Mouse (Mus musculus): ENCODE measurements around the gene Scel. TPM values are rescaled to one million over a fixed set of nuclear protein-coding genes. Genes with fewer than 3 reads are reported as not detected.

Gene Scel
- total RNA-seq, 2 experiments from 2014 or later: 0.18 TPM; not detected in 1

GRCm38 (mm10) chr14:103513473-103513811, 300 bp downstream of the Scel start:
- DNase-seq: no peak

- DNase-seq: no peak
Measured at GRCm38 (mm10) chr14:103515419-103515818, 2.3 kb downstream of the Scel start.

- no peak for DNase-seq
Measured at GRCm38 (mm10) chr14:103526286-103526685, 13.1 kb downstream of the Scel start.

GRCm38 (mm10) chr14:103529733-103530367, 16.7 kb downstream of the Scel start:
- no peak for DNase-seq

GRCm38 (mm10) chr14:103531722-103532341, 18.7 kb downstream of the Scel start:
- DNase-seq: no peak

- DNase-seq: no peak
Measured at GRCm38 (mm10) chr14:103535511-103536024, 22.4 kb downstream of the Scel start.

GRCm38 (mm10) chr14:103536334-103536733, 23.2 kb downstream of the Scel start:
- peak; percentile 12 for DNase-seq

- DNase-seq: peak; percentile 49
Measured at GRCm38 (mm10) chr14:103537355-103538056, 24.4 kb downstream of the Scel start.

- no peak for DNase-seq
Measured at GRCm38 (mm10) chr14:103539796-103540195, 26.7 kb downstream of the Scel start.

- no peak for DNase-seq
Measured at GRCm38 (mm10) chr14:103541679-103542078, 28.5 kb downstream of the Scel start.

- DNase-seq: no peak
Measured at GRCm38 (mm10) chr14:103543304-103544079, 30.4 kb downstream of the Scel start.

GRCm38 (mm10) chr14:103545734-103546133, 32.6 kb downstream of the Scel start:
- DNase-seq: no peak

- no peak for DNase-seq
Measured at GRCm38 (mm10) chr14:103546246-103546645, 33.1 kb downstream of the Scel start.

GRCm38 (mm10) chr14:103548220-103548619, 35.1 kb downstream of the Scel start:
- no peak for DNase-seq

- DNase-seq: peak; percentile 82
Measured at GRCm38 (mm10) chr14:103550480-103550879, 37.3 kb downstream of the Scel start.

GRCm38 (mm10) chr14:103550921-103551320, 37.8 kb downstream of the Scel start:
- DNase-seq: no peak

GRCm38 (mm10) chr14:103551921-103552320, 38.8 kb downstream of the Scel start:
- DNase-seq: no peak

- no peak for DNase-seq
Measured at GRCm38 (mm10) chr14:103552379-103552778, 39.2 kb downstream of the Scel start.

- DNase-seq: no peak
Measured at GRCm38 (mm10) chr14:103556609-103557008, 43.5 kb downstream of the Scel start.

- DNase-seq: no peak
Measured at GRCm38 (mm10) chr14:103561383-103562096, 48.4 kb downstream of the Scel start.

GRCm38 (mm10) chr14:103567957-103568356, 54.8 kb downstream of the Scel start:
- DNase-seq: no peak

GRCm38 (mm10) chr14:103568433-103568832, 55.3 kb downstream of the Scel start:
- DNase-seq: no peak
